Mouse (Mus musculus) CD4-positive helper T cell, adult 2 months (primary cell): Measurements from ENCODE around the gene Slc44a4.
"Not testable (repeated sequence)": the region's sequence is repeated elsewhere in the genome, so short reads cannot be mapped to it uniquely, and the experiment has no call there.

Experiments used
- DNase-seq: peaks from one replicate; pipeline ENCODE4 v3.0.0-alpha.2; 2012; ENCODE audit warnings: low read depth, missing footprints, low spot score

The Slc44a4 gene

DNA sequence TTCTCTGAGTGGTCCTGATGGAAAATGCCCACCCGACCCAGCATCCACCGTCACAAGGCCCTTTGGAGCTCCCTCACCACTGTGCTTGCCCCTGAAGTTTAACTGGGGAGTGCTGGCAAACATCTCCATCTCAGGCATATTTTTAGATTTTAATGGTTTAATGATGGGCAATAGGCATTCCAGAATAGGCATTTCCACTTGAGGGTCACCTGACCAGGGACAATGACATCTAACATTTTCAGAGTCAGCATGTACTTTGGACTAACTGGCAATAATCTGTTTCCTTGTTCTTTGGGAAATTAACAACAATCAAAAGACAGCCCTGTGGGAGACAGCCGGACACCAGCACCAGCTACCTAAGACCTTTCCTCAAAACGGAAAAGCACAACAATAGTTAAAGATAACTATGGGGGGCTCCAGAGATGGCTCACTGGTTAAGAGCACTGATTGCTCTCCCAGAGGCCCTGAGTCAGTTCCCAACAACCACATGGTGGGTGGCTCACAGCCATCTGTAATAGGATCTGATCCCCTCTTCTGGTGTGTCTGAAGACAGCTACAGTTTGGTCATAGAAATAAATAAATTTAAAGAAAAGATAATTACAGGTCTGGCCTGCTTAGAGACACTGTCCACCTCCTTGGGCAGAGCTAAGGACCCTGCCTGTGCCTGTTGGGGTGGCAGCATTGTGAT is 29.0 kb downstream of the Slc44a4 start:
- DNase-seq: no peak

DNA sequence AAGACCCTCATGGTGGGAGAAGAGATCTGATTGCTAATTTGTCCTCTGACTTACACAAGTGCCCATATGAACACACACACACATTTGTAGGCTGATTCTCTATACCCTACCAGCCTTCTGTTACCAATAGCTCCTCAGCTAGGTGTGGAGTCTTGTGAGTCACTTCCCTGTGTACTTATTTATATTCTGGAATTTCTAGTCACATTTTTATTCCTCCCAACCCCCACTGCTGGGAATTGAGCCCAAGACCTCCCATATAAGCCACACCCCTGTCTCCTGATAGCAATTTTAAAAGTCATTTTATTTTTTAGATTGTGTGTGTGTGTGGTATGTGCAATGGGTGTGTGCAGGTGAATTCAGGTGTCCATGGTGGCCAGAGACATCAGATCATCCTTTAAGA is 30.1 kb downstream of the Slc44a4 start:
- DNase-seq: no peak

DNA sequence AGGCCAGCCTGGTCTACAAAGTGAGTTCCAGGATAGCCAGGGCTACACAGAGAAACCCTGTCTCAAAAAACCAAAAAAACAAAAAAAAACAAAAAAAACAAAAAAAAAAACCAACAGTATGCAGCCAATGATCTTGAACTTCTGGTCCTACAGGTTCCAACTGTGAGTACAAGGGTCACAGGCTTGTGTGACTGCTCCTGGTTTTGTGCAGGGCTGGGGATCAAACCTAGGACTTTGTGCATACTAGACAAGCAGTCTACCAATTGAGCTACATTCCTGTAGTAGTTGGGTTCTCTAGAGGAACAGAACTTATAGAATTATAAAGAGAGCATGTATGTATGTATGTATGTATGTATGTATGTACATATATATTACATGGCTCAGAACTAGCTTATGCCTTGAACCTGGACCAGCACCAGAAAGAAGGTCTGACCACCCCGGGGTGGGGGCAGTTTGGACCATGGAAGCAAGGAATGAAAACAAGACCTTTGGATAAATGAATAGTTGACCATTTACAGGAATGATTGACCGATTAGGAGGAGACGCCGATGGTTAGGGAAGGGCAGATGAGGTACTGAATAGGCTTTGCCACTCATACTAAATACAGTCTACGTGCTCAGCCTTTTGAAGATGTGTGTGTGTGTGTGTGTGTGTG is 32.3 kb downstream of the Slc44a4 start:
- no peak for DNase-seq

DNA sequence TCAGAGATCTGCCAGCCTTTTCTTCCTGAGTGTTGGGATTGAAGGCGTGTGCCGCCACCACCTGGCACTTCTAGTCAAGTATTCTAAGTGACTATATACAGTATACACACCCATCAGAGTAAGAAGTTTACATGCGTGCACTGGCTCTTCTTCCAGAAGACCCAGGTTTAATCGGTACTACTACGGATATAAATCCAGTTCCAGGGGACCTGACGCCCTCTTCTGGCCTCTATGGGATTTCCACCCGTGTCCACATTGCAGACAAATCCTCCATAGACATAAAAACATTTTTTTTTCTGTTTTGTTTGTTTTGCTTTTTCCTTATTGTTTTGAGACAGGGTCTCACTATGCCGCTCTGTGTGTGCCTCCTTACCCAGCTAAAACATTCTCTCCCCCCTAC is 33.3 kb downstream of the Slc44a4 start:
- no peak for DNase-seq

DNA sequence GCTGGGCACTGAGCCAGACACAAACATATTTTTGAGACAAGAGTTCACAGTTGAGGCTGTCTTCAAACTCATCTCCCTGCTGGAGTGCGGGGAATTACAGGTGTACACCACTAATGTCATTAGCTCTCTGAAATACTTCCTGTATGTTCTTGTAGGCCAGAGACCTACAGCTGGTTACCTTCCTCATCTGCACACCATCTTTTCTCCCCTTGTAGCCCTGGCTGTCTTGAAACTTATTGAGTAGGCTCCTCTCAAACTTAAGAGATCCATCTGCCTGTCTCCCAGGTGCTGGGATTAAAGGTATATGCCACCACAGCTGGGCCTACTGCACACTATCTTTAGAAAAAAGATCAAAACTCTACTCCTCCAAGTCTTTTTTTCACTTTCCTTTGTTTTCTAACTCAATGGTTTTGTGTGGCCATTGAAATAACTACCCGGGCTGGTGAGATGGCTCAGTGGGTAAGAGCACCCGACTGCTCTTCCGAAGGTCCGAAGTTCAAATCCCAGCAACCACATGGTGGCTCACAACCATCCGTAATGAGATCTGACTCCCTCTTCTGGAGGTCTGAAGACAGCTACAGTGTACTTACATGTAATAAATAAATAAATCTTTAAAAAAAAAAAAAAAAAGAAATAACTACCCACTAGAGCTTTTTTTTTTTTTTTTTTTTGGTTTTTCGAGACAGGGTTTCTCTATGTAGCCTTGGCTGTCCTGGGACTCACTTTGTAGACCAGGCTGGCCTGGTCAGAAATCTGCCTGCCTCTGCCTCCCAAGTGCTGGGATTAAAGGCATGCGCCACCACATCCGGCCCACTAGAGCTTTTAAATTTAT is 34.7 kb downstream of the Slc44a4 start:
- DNase-seq: not testable (repeated sequence)

DNA sequence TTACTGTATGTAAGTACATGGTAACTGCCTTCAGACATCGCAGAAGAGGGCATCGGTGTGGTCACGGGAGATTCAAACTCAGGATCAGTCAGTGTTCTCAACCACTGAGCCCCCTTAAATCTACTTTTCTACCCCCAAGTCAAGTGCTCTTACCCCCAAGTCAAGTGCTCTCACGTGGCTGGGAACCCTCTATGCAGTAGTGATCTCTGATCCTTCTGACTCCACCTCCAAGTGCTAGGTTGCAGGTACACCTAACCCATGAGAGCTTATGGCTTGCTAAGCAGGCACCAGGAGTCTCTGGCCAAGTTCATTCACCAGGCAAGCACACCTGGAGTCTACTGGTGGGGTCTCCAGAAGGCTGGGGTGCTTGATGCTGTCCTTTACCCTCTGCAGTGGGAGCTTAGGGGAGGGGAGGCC is 35.3 kb downstream of the Slc44a4 start:
- no peak for DNase-seq

DNA sequence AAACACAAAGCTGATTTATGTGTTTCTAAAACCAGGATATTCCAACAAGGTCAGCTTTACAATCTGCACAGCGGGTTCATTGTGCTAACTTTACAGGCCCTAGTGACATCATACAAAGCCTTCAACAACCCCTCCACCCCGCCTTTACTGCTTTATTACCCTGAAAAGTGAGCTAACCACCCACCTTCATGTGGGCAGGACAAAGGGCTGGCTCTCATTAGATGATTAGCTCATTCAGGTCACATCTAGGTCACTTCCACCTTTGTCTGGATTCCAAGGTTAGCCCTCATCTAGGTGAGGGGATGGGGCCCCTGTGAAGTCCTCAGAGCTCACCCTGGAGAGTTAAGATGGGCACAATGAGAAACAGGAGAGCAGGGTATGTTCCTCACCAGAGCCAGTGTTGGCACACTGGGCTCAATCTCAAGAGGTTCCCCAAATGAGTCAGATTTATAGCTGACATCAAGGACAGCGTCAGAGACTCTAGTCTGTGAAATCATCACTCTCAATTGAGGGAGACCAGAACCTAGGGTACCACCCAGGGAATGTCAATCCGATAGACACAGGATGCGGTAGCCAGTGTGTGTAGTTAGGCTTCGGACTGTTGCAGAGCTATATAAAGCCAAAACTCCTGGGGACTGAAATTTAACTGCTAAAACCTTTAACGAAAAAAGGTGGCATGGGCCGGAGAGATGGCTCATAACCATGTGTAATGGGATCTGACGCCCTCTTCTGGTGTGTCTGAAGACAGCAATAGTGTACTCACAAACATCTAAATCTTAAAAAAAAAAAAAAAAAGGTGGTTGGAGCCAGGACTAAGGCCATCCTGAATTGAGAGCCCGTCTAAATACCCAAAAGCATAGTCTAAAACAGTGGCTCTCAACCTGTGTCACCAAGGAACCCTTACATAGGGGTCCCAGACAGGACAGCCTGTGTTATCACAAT is 36.5 kb downstream of the Slc44a4 start:
- no peak for DNase-seq

DNA sequence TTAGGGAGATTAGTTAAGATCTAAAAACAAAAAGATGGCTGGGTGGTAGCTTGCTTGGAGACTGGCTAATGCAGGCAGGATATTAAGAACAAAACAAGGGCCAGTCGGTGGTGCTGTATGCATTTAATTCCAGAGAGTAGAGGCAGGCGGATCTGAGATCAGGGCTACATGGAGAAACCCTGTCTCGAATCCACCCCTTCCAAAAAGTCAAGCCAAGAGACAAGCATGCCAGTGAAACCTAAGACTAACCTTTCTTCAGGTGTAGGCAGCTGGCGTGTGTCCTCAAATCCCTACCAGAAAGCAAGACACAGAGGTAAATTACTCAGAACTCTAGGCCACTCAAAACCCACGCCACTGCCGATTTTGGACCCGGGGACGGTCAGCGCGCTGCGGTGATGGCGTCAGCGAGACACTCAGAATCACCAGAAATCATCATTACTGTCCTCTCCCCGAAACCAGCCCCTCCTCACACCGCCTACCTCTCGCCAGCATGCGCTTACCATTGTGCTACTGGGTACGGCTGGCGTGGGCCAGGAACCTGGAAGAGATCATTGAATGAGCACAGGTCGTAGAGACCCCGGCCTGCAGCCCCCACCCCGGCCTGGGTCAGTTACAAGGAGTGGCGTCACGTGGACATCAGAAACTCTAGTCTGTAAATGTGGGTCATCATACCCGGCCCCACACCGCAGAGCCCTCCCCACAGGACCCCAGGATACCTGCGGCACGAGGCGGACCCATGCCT is 37.5 kb downstream of the Slc44a4 start:
- no peak for DNase-seq

DNA sequence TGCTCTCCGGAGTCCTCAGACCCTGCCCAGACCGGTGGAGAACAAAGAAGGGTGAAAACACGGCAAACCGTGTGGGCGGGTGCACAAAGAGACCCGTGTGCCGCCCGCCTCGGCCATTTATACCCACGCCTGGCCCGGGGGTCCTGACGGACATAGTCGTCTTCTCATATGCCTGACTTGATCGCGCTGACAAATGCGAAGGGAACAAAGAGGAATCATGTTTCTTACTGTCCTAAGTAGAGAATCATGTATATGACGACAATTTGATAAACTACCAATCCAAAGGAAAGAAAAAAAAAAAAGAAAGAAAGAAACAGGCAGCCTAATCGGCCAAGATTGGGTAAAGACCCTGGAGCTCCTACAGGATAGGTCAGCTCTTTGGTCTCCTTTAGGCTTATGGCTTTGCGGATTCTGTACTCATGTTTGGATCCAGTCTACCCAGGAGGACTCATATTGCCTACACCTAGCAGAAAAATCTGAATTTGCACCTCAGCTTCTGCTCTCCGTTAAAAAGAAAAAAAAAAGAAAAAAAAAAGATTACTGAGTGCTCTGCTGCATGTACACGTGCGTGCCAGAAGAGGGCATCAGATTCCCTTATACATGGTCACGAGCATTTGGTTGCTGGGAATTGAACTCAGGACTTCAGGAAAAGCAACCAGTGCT is 38.2 kb downstream of the Slc44a4 start:
- DNase-seq: peak; percentile 80

DNA sequence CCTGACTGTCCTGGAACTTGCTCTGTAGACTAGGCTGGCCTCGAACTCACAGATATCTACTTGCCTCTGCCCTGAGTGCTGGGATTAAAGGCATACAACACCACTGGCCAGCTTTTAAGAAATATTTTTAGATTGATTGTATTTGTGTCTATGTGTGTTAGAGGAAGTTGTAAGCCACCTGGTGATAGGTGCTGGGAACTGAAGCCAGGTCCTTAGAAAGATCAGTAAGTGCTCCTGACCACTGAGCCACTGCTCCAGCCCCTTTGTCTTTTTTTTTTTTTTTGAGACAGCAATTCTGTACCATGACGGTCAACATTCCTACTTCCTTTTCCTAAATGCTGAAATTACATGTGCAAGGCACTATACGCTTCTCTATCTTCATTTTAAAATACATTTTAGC is 39.0 kb downstream of the Slc44a4 start:
- no peak for DNase-seq

DNA sequence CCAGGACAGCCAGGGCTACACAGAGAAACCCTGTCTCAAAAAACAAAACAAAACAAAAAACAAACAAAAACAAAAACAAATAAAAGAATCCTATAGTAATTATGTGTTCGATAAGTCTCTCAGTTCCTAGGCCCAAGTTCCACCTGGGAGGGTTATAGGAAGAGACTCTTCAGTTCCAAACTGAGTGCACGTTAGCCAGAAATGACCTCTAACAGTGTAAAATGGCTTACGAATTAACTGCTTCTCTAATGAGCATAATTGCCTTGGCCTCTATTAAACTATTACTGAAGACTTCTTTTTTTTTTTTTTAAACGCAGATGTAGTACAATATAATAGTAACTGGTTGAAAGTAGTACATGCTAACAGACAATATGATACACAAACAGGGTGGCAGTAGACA is 39.6 kb downstream of the Slc44a4 start:
- DNase-seq: no peak

DNA sequence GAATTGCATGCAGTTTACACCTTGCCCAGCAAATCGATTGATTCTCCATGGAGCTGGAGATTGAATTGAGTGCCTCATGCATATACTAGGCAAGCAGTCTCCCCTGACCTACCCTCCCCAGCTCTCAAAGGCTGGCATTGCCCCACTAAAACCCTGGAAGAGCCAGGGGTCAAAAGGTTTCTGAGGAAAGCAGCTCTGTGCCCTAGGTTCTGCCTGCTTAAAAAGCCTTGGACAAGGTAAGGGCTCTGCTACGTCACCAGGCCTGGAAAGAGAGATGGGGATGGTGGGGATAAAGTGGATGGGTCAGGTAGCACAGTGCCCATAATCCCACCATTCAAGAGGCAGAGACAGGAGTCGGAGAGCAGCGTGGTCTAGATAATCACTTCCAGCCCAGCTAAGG is 40.6 kb downstream of the Slc44a4 start:
- no peak for DNase-seq

DNA sequence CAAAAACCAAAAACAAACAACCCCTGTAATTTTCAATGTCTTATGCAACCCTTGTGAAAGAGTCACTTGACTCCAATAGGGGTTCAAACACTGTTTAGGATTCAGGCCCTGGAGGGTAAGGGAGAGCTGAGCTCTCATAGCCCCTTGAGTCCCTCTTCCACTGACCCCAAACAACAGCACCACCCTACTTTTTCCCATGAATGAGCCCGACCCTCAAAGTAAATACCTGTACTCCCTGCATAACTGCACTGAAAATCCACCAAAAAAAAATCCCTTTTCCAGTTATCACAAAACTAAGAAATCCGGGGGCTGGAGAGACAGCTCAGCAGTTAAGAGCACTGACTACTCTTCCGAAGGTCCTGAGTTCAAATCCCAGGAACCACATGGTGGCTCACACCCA is 41.6 kb downstream of the Slc44a4 start:
- DNase-seq: no peak

DNA sequence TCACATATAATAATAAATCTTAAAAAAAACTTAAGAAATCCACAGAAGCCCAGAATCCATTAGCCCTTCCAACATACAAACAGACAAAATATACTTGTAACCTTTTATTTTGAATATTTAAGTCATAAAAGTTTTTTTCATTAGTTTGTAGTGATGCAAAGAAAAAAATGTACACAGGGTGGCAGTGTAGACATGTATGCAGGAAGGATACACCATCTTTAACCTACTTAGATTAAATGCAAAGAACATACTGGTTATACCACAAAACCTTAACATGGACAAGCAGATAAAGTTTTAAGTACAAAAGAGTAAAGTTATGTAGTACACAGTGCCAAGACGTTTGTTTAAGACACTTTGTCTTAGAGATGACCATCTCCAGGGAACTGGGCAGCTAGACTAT is 42.1 kb downstream of the Slc44a4 start:
- peak; percentile 62 for DNase-seq

DNA sequence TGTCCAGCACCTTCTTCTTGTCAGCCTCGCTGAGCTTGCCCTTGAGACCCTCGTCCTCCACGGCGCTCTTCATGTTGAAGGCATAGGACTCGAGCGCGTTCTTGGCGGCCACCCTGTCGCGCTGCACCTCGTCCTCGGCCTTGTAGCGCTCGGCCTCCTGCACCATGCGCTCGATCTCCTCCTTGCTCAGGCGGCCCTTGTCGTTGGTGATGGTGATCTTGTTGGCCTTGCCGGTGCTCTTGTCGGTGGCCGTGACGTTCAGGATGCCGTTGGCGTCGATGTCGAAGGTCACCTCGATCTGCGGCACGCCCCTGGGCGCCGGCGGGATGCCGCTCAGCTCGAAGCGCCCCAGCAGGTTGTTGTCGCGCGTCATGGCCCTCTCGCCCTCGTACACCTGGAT is 43.0 kb downstream of the Slc44a4 start:
- DNase-seq: not testable (repeated sequence)

DNA sequence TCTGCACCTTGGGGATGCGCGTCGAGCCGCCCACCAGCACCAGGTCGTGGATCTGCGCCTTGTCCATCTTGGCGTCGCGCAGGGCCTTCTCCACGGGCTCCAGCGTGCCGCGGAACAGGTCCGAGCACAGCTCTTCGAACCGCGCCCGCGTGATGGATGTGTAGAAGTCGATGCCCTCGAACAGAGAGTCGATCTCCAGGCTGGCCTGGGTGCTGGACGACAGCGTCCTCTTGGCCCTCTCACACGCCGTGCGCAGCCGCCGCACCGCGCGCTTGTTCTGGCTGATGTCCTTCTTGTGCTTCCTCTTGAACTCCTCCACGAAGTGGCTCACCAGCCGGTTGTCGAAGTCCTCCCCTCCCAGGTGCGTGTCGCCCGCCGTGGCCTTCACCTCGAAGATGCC is 43.7 kb downstream of the Slc44a4 start:
- not testable (repeated sequence) for DNase-seq

DNA sequence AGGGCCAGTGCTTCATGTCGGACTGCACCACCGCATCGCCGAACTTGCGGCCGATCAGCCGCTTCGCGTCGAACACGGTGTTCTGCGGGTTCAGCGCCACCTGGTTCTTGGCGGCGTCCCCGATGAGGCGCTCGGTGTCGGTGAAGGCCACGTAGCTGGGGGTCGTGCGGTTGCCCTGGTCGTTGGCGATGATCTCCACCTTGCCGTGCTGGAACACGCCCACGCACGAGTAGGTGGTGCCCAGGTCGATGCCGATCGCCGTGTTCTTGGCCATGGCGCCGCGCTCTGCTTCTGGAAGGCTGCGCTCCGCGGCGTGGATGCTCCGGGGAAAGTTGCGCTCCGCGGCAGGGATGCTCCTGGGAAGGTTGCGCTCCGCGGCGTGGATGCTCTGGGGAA is 44.5 kb downstream of the Slc44a4 start:
- DNase-seq: not testable (repeated sequence)

DNA sequence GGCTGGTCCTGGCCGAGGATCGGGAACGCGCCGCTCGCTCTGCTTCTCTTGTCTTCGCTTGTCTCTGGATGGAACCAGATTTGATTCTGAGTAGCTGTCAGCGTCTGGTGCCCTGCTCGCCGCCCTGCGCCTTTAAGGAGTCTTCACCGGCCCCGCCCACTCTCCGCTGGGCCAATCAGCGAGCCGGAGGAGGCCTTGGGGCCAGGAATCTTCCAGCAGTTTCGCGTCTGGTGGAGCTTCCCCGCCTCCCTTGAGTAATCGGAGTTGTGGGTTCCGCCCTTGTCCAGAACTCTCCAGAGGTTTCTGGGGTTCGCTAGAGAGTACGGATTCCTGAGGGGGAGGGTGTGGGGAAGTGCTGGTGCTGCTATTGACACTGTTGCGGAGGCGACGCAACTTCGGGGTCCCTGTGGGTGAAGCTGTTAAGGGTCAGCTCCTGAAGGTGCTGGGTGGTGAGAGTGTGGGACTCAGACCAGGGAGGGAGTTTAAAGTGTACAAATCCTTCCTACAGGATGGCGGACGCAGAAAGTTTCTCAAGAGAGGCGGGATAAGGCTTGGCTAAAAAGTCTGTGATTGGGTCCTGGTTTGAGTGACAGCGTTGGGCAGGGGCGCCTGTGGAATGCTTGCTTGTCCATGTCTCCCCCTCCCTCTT is 45.0 kb downstream of the Slc44a4 start, which contains the start of gene Hspa1b:
Gene Hspa1b (minus strand): TSS at position 109 of the 649 bp plus-strand sequence.
- DNase-seq: peak; percentile 86

DNA sequence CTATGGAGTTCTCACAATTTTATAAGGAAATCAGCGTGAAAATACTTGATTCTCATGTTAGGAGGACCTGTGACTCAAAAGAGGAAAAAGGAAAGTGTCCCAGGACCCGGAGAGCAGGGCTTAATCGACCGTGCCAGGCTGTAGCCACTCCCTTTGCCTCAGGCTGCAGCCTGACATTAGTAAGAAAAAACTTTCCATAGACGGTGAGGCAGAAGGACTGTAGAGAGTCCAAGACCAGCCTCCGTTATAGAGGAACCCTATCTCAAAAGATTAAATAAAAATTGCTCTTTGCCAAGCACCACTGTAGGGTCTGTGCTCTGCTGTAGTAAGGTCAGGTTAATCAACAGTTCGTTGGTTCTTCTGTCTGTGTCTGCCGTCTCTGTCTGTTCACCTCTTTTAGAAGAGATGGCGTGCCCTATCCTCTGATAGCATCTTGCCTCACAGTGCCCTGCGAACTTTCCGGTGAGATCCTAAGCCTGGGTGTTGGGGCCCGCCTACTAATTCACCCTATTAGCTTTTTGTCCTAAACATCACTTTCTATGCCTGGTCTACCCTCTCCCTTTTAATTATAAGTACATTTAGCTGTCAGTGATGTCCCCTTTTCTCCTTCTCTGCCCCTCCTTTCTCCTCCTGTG is 45.7 kb downstream of the Slc44a4 start:
- DNase-seq: peak; percentile 62
